Mouse (Mus musculus): ENCODE results near the gene Epb41l4b.

Epb41l4b gene

DNA sequence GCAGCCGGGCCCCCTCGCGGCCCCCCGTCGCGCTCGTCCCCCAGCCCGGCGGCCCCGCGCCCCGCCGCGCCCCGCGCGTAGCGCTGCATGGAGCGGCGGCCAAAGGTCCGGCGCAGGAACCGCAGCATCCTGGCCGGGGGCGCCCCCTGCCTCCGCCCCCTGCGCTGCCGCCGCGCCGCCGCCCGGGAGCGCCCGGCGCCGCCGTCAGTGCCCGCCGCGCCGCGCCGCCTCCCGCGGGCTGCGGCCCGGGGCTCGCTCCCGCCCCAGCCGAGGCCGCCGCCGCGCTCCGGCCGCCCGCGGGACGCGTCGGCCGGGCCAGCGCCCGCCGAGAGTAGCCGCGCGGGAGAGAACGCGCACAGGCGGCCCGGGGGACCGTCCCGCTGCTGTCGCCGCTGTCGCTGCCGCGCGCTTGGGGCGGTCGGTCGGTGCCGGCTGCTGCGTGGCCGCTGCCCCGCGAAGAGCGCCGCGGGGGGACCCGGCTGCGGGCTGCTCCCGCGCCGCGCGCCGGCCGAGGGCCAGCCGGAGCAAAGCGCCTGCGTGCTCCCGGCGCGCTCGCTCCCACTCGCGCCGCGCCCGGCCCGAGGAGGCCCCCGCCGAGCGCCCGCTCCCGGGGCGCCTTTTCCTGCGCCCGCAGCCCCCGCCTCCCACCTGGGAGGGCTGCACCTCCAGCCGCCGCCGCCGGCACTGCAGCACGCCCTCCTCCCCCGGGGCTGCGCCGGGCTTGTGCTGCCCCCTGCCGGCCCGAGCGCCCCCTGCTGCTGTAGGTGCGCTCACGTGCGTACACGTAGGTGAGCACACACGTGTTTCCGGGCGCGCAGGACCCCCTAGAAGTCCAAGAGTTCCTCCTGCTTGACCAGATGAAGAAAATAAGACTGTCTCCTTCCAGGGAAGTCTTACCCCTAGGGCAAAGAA lies at the start of gene Epb41l4b:
Gene Epb41l4b, minus strand, starts transcription at position 412 of the 912 bp plus-strand sequence.
- DNase-seq (ENCODE audit: low spot score in 2 of 2), result peak; percentile 62 to 69

DNA sequence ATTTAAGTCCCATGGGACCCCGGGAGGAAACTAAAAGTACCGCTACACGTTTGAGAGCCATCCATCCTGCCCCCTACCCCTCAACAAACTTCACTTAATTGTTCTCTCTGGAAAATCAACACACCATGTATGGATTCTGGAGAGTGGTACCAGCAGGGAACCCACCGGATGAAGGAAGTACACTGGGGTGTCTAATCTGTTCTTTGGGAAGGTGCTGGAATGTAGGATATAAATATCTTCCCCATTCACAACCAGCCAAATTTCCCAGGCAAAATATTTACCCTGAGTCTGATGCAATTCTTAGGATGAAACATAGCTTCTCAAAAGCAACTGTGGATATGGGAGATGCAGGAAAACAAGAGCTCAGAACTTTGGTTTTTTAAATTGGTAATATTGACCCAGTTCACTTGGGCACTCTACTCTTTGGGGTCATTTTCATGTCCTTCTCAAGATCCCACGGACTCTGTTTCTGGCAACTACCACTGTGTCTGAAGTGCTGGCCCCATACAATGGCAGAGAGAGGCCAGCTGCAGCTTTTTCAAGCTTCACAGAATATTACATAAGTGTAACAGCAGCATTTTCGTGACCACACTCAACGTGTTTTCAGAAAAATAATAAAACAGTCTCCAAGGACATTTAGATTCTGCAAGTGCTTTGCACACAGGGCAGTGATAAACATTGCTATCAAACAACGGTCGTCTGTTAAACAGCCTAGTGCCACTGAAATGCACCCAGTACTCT lies 48.5 kb upstream of the Epb41l4b start:
- no peak for DNase-seq (ENCODE audit: low spot score in 2 of 2)

- DNase-seq (ENCODE audit: low spot score in 2 of 2), result no peak
These were observed 46.6 kb upstream of the Epb41l4b start for GRCm38 (mm10) chr4:57189881-57190280.

DNA sequence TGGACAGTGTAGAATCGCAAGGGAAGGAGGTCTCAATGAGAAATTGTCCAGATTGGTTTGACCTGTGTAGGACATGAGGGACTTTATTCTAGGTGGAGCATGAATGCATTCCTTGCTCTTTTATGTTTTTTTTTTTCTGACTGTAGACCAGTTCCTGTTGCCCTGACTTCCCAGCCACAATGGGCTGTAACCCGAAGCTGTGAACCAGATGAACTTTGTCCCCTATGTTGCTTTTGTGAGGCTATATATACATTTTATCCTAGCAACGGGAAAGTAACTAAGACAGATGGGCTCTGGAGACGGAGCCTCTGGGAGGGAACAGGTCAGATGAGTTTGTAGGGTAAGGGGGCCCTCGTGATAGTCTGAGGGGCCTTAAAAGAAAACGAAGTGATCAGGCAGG lies 42.8 kb upstream of the Epb41l4b start:
- no peak for DNase-seq (ENCODE audit: low spot score in 2 of 2)

DNA sequence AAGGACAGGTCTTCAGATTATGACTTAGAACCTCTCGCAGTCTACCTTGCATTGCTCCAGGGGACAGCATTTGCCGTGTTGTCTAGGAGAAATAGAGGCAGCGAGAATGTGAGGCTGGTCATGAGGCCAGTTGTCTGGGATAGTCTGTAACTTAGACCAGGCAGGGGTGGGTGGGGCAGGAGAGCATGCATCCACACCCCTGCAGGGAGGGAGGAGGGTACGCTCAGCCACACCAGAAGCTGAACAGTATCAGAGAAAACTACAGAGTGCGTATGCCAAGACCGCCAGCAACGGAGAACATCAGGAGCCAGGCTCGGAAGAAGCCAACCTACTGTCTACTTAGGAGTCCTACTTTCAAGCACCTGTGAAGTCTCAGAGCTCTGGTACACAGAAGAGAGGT lies 42.2 kb upstream of the Epb41l4b start:
- no peak for DNase-seq (ENCODE audit: low spot score in 2 of 2)

DNA sequence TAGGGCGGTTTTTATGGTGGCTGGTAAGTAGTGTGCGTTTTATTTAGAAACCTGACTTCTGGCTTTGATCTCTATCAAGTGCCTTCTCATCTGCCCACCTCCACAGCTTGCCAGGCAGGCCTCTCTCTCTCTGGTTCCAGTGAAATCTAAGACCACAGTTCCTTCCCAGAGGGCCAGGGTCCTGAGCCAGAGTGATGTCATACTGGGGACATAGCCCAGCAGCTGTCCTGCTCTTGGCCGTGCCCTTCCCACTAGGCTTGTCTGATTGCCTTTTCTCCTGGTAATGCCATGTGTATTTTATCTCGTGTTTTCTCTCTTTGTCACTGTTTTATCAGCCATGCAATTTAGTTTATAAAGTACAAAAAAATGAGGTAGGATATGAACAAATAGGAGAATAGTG lies 40.3 kb upstream of the Epb41l4b start:
- DNase-seq (ENCODE audit: low spot score in 2 of 2), result no peak

DNA sequence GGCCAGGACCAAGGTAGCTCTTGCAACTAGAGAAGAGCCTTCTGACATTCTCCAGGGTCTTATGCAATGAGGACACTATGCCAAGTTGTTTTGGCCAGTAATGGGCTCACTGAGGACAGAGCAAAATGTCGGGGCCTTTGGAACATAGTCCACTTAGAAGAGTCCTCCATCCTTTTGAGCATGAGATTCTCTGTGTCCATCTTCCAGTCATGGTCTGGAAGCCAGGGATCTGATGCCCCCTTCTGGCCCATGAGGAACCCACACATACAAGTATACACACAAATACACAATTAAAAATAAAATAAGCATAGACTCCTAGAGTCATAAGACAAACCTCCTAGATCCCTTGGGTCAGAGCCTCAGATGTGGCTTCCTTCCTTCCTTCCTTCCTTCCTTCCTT lies 38.3 kb upstream of the Epb41l4b start:
- DNase-seq (ENCODE audit: low spot score in 2 of 2), result no peak

- no peak for DNase-seq (ENCODE audit: low spot score in 2 of 2)
These were observed 35.6 kb upstream of the Epb41l4b start for GRCm38 (mm10) chr4:57178881-57179280.

DNA sequence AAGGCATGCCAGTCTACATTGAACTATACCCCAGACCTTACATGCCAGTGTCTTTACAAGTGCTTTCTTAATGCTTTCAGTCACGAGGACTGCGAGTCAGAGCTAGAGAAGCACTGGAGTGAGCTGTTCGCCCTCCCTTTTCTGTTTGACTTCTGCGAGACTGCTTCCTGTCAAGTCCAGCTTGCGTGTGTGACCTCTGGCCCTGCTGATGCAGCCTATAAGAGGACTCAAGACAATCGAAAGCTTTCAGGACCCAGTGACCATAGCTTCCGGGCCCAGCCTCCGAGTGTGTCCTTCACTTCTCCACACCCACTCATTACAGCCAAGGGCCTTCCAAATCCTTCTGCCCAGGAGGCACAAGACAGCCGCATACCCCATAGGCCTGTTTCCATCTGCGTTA lies 32.1 kb upstream of the Epb41l4b start:
- DNase-seq (ENCODE audit: low spot score in 2 of 2), result no peak

- no peak for DNase-seq (ENCODE audit: low spot score in 2 of 2)
These were observed 29.6 kb upstream of the Epb41l4b start for GRCm38 (mm10) chr4:57172861-57173260.

DNA sequence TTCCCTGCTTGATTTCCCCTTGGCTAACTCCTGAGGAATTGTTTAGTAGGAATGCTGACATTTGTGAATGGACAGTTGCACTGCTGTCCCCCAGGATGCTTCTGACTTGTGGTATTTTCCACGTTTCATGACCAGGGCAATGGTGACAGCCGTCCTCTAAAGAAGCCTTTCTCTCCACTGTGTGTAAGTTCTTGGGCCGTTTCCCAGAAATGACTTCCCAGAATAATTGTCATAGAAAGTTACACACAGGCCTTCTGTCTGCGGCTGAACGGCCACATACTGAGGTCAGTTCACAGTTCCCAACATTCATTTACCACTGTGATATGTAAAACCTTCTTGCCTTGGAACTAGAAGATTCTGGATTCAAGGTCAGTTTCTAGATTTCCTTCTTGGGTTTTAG lies 28.6 kb upstream of the Epb41l4b start:
- DNase-seq (ENCODE audit: low spot score in 2 of 2), result no peak

- no peak for DNase-seq (ENCODE audit: low spot score in 2 of 2)
These were observed 25.4 kb upstream of the Epb41l4b start for GRCm38 (mm10) chr4:57168680-57169079.

- no peak for DNase-seq (ENCODE audit: low spot score in 2 of 2)
These were observed 25.0 kb upstream of the Epb41l4b start for GRCm38 (mm10) chr4:57168277-57168676.

DNA sequence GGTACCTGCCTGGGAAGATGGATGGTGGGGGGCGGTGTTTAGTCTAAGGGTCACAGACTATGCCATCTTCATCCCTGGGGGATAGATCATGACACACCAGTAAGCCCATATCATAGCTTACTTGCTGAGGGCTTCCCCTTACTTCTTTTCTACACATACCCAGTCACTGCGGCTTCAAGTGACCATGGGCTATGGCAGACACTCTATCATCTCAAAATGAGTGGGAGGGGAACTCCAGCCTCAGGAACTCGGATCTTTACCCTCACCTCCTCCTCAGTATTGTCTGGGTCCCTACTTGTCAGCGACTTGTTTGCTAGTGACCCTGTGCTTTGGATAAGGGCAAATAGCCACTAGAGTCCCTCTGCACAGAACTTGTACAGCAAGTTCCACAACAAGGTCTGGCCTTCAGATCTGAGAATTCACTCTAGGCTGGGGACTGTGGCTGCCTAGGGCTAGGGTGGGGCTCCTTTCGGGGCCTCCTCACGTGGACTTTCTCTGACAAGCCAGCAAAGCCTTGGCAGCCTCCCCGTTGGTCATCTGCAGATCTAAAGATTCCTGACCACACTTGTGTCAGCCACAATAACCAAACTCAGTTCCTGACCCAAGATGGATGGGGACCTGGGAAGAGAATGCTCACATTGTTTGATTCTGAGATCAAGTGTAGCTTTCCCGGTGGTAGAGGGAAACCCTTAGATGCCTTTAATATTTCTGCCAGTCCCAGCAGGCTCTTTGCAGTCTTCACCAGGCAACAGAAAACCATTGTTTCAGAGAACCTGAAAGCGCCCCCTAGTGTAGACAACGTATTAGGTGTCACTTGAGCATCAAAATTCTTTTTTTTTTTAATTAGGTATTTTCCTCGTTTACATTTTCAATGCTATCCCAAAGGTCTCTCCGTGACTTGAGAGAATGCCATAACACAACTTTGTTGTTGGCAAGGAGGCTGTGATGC lies 24.0 kb upstream of the Epb41l4b start:
- DNase-seq (ENCODE audit: low spot score in 2 of 2), result no peak

GRCm38 (mm10) chr4:57165654-57166053 lies 22.4 kb upstream of the Epb41l4b start:
- DNase-seq (ENCODE audit: low spot score in 2 of 2), result no peak

DNA sequence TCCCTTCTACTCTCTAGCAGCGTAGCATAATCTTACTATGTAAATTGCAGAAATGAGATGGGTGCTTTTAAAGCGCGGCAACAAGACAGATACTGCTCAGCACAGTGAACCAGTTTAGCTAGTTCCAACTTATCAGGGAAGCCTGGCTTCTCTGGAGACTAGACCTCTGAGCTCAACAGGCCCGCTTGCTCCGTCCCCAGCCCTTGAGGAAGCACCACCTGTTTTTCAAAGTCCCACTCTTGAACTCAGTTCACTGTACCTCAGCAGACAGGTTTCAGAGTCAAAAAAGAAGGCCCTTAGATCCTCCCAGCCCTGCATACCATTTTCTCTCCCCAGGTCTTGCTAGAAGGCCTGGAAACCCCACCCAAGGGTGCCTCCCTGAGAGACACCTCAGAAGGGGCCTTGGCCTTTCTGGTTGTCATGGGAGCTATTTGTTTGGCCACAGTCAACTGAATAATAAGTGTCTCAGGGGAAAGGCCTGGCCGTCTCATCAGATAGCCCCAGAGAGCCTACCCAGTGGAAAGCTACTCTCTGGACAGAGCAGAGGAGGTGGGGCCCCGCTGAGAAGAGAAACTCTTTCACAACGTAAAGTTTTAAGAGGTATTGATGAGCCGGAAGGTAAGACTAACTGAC lies 21.5 kb upstream of the Epb41l4b start:
- DNase-seq (ENCODE audit: low spot score in 2 of 2), result no peak

- DNase-seq (ENCODE audit: low spot score in 2 of 2), result no peak
These were observed 19.8 kb upstream of the Epb41l4b start for GRCm38 (mm10) chr4:57162789-57163722.

DNA sequence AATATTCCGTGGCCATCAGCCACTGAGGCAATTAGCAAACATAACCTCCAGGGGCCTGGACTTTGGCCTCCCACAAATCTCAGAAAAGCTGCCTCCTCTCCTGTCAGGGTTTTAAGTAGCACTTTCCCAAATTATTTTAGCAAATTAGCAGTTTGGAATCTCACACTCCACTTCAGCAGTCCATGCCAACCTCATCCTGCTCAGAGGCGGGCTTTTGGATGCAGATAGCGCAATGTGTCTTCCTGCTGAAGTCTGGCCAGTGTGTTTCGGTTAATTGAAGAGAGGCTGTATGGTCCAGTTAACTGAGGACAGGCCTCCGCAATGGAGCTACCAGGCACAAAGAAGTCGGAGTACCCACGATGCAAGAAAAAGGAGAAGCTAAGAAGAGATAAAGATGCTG lies 17.3 kb upstream of the Epb41l4b start:
- no peak for DNase-seq (ENCODE audit: low spot score in 2 of 2)

- DNase-seq (ENCODE audit: low spot score in 2 of 2), result no peak
These were observed 13.4 kb upstream of the Epb41l4b start for GRCm38 (mm10) chr4:57156549-57157169.

DNA sequence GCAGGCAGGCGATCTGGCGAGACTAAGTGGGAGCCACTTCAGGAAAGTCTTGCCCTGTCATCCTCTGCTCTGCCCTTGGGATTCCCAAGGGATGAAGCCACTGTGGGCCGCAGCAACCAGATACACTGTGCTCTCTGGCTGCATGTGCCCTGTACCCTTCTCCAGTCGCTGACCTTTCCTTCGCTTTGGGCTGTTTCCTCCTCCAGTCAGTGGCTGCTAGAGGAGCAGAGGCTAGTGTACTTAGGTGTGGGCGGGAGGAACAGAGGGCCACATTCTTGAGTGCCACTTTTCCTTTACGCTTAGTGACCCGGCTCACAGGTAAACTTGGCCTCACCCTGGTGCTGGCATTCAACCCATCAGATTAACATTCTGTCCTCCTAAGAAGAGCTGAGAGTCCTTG lies 10.6 kb upstream of the Epb41l4b start:
- no peak for DNase-seq (ENCODE audit: low spot score in 2 of 2)
